Mouse (Mus musculus): ENCODE measurements around the gene Rnf217. TPM values are rescaled to one million over a fixed set of nuclear protein-coding genes. Genes with fewer than 3 reads are reported as not detected.
A peak's percentile ranks its signal among the peaks of the same experiment; 100 is the strongest.

Gene Rnf217
- polyA plus RNA-seq, 1 experiment from 2014 or later, result 1.9 TPM

DNA sequence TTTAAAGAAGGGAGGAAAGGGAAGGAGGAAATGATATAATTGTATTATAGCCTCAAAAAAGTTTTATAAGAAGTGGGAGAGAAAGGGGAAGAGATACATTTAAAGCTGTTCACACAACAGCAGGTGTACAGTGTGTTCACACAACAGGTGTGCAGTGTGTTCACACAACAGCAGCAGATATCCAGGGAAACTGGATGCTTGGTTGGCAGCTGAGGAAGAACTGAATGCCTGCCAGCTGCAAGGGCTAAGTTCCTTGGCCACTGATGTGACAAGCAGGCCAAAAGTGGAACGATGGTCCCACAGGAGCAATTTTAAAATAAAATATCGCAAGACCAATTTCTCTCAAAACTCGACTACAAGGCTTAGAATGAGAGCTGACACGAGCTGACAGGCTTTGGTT, 35.7 kb downstream of the Rnf217 start:
- H3K9me3 ChIP-seq (ENCODE audit: control insufficient read depth), result no peaks in the 10 kb centered on the region
- no peaks in the 10 kb centered on the region for H3K4me1 ChIP-seq (replicated peaks; ENCODE audit: control insufficient read depth, insufficient read depth, low read length)
- no peak overlapping the region for H3K9ac ChIP-seq (ENCODE audit: low read depth, low read length)
- ATAC-seq, result no peak
- no peak for TF ChIP-seq CTCF (IDR thresholded peaks at IDR 0.05; ENCODE audit: low read depth)
- WGBS, result 89% methylated on average over 4 of the region's 4 CpGs
- no peak overlapping the region for H3K4me3 ChIP-seq (ENCODE audit: low read depth, low read length)
- H3K36me3 ChIP-seq (ENCODE audit: control insufficient read depth, insufficient read depth), result no peaks in the 10 kb centered on the region
- H3K4me2 ChIP-seq (replicated peaks; ENCODE audit: low read depth), result no peak overlapping the region
- no peak overlapping the region for H3K27ac ChIP-seq (ENCODE audit: low read depth, low read length)
- H3K27me3 ChIP-seq (replicated peaks; ENCODE audit: control insufficient read depth, insufficient read depth, low read length), result no peaks in the 10 kb centered on the region

GRCm38 (mm10) chr10:31557311-31557710, 51.7 kb downstream of the Rnf217 start:
- H3K36me3 ChIP-seq (ENCODE audit: control insufficient read depth, insufficient read depth), result no peaks in the 10 kb centered on the region
- H3K9ac ChIP-seq (ENCODE audit: low read depth, low read length), result no peak overlapping the region
- H3K4me3 ChIP-seq (ENCODE audit: low read depth, low read length), result no peak overlapping the region
- no peak overlapping the region for H3K27ac ChIP-seq (ENCODE audit: low read depth, low read length)
- ATAC-seq, result no peak
- WGBS, result 75% methylated on average over 2 of the region's 2 CpGs
- H3K9me3 ChIP-seq (ENCODE audit: control insufficient read depth), result no peaks in the 10 kb centered on the region
- H3K4me2 ChIP-seq (replicated peaks; ENCODE audit: low read depth), result no peak overlapping the region
- H3K27me3 ChIP-seq (replicated peaks; ENCODE audit: control insufficient read depth, insufficient read depth, low read length), result no peaks in the 10 kb centered on the region
- TF ChIP-seq CTCF (IDR thresholded peaks at IDR 0.05; ENCODE audit: low read depth), result no peak
- H3K4me1 ChIP-seq (replicated peaks; ENCODE audit: control insufficient read depth, insufficient read depth, low read length), result no peaks in the 10 kb centered on the region

DNA sequence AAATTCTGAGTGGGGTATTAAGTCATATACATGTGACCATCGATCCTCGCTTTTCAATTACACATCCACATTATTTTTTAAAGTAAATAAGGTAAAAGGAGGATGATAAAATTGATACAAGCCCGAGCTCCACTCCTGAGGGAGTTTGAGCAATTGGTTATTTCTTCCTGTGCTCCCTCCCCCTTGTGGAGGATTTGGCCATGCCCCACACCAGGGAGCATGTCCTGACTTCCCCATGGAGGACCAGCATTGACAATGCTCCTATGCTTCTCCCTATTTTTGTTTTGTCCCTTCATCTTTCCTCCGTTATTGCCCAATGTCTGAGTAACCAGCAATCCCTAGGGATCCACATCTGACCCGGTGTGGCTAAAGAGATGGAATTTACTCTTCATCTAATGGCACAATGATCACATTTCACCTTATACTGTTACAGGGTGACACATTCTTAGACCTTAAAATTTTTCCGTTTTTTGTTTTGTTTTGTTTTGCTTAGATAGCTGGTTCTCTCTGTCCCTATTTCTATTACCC, 53.5 kb downstream of the Rnf217 start:
- Histone ChIP-seq H3K4me2 (replicated peaks; ENCODE audit: low read depth) (no peak overlapping the region), H3K9me3 (ENCODE audit: control insufficient read depth) (no peaks in the 10 kb centered on the region), H3K27me3 (replicated peaks; ENCODE audit: control insufficient read depth, insufficient read depth, low read length) (no peaks in the 10 kb centered on the region), H3K9ac (ENCODE audit: low read depth, low read length) (no peak overlapping the region), H3K4me3 (ENCODE audit: low read depth, low read length) (no peak overlapping the region), H3K27ac (ENCODE audit: low read depth, low read length) (no peak overlapping the region), H3K4me1 (replicated peaks; ENCODE audit: control insufficient read depth, insufficient read depth, low read length) (no peaks in the 10 kb centered on the region), H3K36me3 (ENCODE audit: control insufficient read depth, insufficient read depth) (no peaks in the 10 kb centered on the region)
- WGBS, result 93% methylated on average over 6 of the region's 6 CpGs
- no peak for TF ChIP-seq CTCF (IDR thresholded peaks at IDR 0.05; ENCODE audit: low read depth)
- no peak for ATAC-seq

DNA sequence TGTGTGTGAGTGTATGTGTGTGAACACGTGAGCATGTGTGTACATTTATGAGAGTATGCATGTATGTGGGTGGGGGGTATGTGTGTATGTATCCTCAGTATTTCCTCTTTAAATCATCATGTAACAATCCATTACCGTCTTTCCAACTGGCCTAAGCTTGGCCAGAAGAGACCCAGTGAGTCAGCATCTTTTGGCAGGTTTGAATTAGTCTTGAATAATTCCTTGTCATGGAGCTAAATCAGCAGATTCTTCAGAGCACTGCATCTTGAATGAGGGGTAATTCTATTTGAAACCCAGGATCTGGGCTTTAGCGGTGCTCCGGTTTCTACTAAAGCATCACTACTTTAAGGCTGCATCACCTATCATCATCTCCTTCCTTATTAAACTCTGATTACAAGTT, 55.7 kb downstream of the Rnf217 start:
- no peak for ATAC-seq
- no peaks in the 10 kb centered on the region for H3K36me3 ChIP-seq (ENCODE audit: control insufficient read depth, insufficient read depth)
- H3K4me2 ChIP-seq (replicated peaks; ENCODE audit: low read depth), result no peak overlapping the region
- WGBS, result 81% methylated on average over 4 of the region's 4 CpGs
- no peak for TF ChIP-seq CTCF (IDR thresholded peaks at IDR 0.05; ENCODE audit: low read depth)
- no peaks in the 10 kb centered on the region for H3K4me1 ChIP-seq (replicated peaks; ENCODE audit: control insufficient read depth, insufficient read depth, low read length)
- H3K4me3 ChIP-seq (ENCODE audit: low read depth, low read length), result no peak overlapping the region
- H3K27me3 ChIP-seq (replicated peaks; ENCODE audit: control insufficient read depth, insufficient read depth, low read length), result no peaks in the 10 kb centered on the region
- no peaks in the 10 kb centered on the region for H3K9me3 ChIP-seq (ENCODE audit: control insufficient read depth)
- no peak overlapping the region for H3K27ac ChIP-seq (ENCODE audit: low read depth, low read length)
- no peak overlapping the region for H3K9ac ChIP-seq (ENCODE audit: low read depth, low read length)

DNA sequence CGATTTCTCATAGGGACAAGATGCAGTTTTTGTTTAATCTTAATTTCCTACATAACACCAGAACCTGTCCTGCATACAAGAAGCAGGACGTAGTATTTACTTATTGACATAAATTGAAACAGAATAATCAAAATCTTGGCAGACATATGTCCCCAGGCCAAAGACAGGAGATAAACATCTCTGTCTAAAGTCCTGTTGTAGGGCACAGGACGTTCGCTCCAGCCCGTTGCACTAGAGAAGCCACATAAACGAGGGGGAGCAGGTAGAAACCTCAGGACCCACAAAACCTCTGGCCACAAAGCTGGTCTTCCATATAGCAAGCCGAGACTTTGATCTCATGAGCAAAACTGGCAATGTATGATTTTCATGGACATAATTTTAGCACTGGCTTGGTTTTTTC, 57.1 kb downstream of the Rnf217 start:
- 70% methylated on average over 7 of the region's 7 CpGs for WGBS
- TF ChIP-seq CTCF (IDR thresholded peaks at IDR 0.05; ENCODE audit: low read depth), result no peak

GRCm38 (mm10) chr10:31551362-31551761, 57.6 kb downstream of the Rnf217 start:
- H3K9ac ChIP-seq (ENCODE audit: low read depth, low read length), result no peak overlapping the region
- no peak overlapping the region for H3K27ac ChIP-seq (ENCODE audit: low read depth, low read length)
- WGBS, result 73% methylated on average over 1 of the region's 1 CpGs
- no peaks in the 10 kb centered on the region for H3K36me3 ChIP-seq (ENCODE audit: control insufficient read depth, insufficient read depth)
- ATAC-seq, result no peak
- H3K4me1 ChIP-seq (replicated peaks; ENCODE audit: control insufficient read depth, insufficient read depth, low read length), result peaks cover 3% of the 10 kb centered on the region; the same call in 1 of the 2 replicates
- H3K4me2 ChIP-seq (replicated peaks; ENCODE audit: low read depth), result no peak overlapping the region
- no peaks in the 10 kb centered on the region for H3K27me3 ChIP-seq (replicated peaks; ENCODE audit: control insufficient read depth, insufficient read depth, low read length)
- no peak overlapping the region for H3K4me3 ChIP-seq (ENCODE audit: low read depth, low read length)
- no peak for TF ChIP-seq CTCF (IDR thresholded peaks at IDR 0.05; ENCODE audit: low read depth)
- H3K9me3 ChIP-seq (ENCODE audit: control insufficient read depth), result no peaks in the 10 kb centered on the region

More for the DNA sequence above, 57.1 kb downstream of the Rnf217 start:
- H3K9me3 ChIP-seq (ENCODE audit: control insufficient read depth), result no peaks in the 10 kb centered on the region
- H3K4me2 ChIP-seq (replicated peaks; ENCODE audit: low read depth), result no peak overlapping the region
- H3K9ac ChIP-seq (ENCODE audit: low read depth, low read length), result no peak overlapping the region
- peaks cover 3% of the 10 kb centered on the region; the same call in 1 of the 2 replicates for H3K4me1 ChIP-seq (replicated peaks; ENCODE audit: control insufficient read depth, insufficient read depth, low read length)
- no peaks in the 10 kb centered on the region for H3K27me3 ChIP-seq (replicated peaks; ENCODE audit: control insufficient read depth, insufficient read depth, low read length)
- H3K27ac ChIP-seq (ENCODE audit: low read depth, low read length), result no peak overlapping the region
- no peak overlapping the region for H3K4me3 ChIP-seq (ENCODE audit: low read depth, low read length)
- no peak for ATAC-seq
- H3K36me3 ChIP-seq (ENCODE audit: control insufficient read depth, insufficient read depth), result no peaks in the 10 kb centered on the region

DNA sequence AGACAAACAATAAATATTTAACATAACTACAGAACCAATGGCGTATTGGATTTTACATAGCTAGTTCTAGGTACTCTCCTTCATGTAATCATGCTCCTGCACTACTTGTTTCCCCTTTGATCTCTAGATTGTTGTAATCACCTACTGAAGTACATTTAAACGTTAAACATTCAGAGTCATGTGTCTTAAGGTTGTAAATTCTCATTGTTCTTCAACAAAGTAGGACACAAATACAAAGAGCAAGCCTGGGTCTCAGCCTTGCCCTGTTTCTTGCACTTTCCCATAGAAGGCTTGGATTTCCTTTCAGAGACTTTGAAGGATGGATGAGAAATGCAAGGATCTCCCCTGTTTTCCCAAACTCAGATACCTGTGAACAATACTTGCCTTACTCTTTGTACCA, 61.8 kb downstream of the Rnf217 start:
- Histone ChIP-seq H3K4me1 (replicated peaks; ENCODE audit: control insufficient read depth, insufficient read depth, low read length) (peaks cover 3% of the 10 kb centered on the region; the same call in 1 of the 2 replicates), H3K4me3 (ENCODE audit: low read depth, low read length) (no peak overlapping the region), H3K9me3 (ENCODE audit: control insufficient read depth) (no peaks in the 10 kb centered on the region), H3K27me3 (replicated peaks; ENCODE audit: control insufficient read depth, insufficient read depth, low read length) (no peaks in the 10 kb centered on the region), H3K9ac (ENCODE audit: low read depth, low read length) (no peak overlapping the region), H3K4me2 (replicated peaks; ENCODE audit: low read depth) (peak overlapping the region; percentile 21; the same call in 1 of the 2 replicates), H3K36me3 (ENCODE audit: control insufficient read depth, insufficient read depth) (no peaks in the 10 kb centered on the region), H3K27ac (ENCODE audit: low read depth, low read length) (no peak overlapping the region)
- TF ChIP-seq CTCF (IDR thresholded peaks at IDR 0.05; ENCODE audit: low read depth), result no peak
- WGBS, result 33% methylated on average over 2 of the region's 2 CpGs
- ATAC-seq, result peak; percentile 54

Measured in intestine, postnatal 0 days (tissue).